Mouse (Mus musculus) c-Kit-positive CD71-positive TER-119-positive erythroid progenitor cells, embryonic 14.5 days (primary cell): ENCODE results near the gene Scarb1.

Experiments
- DNase-seq: peaks from one replicate; pipeline ENCODE4 v3.0.0-alpha.2; 2013; ENCODE audit warnings: low spot score

The Scarb1 gene

GRCm38 (mm10) chr5:125240124-125240781, 100.6 kb downstream of the Scarb1 start:
- no peak for DNase-seq

- DNase-seq: no peak
These were observed 105.0 kb downstream of the Scarb1 start for GRCm38 (mm10) chr5:125235874-125236273.

- DNase-seq: peak; percentile 12
These were observed 105.5 kb downstream of the Scarb1 start for GRCm38 (mm10) chr5:125235398-125235797.

- no peak for DNase-seq
These were observed 106.5 kb downstream of the Scarb1 start for GRCm38 (mm10) chr5:125234399-125234798.

DNA sequence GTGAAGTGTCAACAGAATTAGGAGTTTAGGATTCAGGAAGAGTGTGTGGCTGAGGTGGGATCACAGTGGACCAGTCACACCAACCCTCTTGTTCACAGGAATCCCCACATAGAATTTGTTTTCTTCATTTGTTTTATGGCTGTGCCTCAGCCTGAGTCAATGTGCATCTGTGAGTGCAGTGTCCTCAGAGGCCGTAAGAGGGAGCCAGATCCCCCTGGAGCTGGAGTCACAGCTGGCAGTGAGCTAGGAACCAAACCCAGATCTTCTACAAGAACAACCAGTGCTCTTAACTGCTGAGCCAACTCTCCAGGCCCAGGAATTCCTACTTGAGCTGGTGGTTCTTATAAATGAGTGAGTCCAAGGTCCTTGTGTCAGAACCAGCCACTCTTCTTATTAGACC, 107.4 kb downstream of the Scarb1 start:
- no peak for DNase-seq

DNA sequence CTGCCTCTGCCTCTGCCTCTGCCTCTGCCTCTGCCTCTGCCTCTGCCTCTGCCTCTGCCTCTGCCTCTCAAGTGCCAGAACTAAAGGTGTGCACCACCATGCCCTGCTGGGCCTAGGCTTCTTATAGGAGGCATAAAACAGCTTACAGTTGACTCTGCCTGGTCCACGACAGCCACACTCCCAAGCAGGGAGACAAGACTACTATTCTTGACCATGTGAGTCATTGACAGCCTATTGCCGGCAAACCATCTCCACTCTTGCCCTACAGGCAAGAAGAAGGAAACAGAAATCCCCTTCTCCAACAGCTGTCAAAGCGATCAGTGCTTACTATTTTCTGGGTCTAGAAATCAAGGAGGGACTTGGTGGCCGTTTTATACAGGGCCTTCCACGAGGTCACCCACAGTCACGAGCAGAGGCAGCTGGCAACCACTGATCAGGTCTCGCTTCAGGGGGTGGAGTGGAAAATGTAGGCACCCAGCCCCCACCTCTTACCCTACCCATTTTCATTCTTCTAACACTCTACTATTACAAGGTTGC, 108.4 kb downstream of the Scarb1 start:
- DNase-seq: no peak

DNA sequence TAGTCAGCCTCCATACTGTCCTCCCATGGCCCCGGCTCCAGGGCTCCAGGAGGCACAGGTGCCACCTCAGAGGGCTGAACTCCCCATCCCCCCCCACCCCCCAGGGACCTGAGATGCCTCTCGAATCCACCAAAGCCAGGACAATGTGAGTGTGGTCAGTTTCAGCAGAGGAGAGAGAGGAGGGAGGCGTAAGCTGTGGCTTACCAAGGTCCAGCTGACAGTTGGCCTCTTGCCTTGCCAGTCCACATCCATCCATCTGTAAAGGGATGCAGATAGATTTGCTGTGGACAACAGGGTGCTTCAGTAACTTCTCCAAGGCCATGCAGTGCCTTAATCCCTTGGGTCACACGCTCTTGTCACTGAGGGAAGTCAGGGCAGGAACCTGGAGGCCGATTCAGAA, 110.4 kb downstream of the Scarb1 start:
- no peak for DNase-seq

GRCm38 (mm10) chr5:125229097-125229496, 111.8 kb downstream of the Scarb1 start:
- DNase-seq: no peak

DNA sequence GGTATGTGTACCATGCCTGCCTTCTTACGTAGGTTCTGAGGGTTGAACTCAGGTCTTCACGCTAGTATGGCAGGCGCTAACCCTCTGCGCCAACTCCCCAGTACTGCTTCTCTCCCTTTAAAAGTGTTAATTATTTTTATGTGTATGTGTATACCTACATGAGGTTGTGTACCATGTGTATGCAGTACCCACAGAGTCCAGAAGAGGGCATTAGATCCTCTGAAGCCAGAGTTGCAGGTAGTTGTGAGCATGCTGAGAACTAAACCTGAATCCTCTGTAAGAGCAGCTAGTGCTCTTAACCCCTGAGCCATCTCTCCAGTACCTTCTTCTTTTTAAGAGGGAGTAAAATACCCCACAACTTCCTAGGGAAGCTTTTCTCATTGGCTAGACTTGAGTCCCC, 113.2 kb downstream of the Scarb1 start:
- DNase-seq: no peak
